Mouse (Mus musculus): Measurements from ENCODE around the gene Tmprss9. TPM values are rescaled to one million over a fixed set of nuclear protein-coding genes. Genes with fewer than 3 reads are reported as not detected.
A peak's percentile ranks its signal among the peaks of the same experiment; 100 is the strongest.

Gene Tmprss9
- total RNA-seq, 2 experiments from 2014 or later: 0.09 to 0.12 TPM

DNA sequence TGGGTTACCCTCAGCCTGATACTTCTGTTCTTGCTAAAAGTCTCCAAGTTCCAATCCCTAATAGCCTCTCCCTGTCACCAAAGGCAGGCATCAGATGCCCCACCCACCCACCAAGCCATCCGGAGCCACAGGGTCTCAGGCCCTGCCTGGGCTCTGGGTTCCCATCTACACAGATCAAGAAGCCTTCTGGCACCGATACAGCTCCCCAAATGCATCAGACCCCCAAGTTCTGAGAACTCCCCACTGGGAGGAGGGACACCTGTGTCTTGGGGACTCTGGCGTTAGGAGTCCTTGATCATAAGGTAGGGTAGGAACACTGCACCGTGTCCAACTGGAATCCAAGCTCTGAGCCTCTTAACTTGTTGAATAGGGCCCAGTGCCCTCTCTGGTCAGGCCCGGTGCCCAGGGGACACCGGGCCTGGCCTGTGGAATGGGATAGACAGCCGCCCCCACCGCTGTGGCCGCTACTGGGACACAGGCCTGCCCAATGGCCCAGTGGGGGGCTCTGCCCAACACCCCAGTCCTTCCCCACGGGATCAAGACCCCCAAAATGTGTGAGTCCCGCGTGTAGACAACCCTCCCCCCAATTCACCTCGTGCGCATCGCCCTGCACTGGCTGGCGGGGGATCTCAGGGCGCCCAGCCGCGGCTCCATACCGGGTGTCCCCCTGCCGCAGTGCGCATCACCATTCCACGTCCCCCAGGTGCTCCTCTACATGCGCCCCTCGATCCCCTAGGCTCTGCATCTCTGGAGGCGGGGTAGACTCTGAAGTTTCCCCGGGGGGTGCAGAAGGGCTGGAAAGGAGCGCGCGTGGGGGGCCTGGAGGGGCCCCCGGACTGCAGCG is 28.3 kb upstream of the Tmprss9 start:
- no peak for DNase-seq

DNA sequence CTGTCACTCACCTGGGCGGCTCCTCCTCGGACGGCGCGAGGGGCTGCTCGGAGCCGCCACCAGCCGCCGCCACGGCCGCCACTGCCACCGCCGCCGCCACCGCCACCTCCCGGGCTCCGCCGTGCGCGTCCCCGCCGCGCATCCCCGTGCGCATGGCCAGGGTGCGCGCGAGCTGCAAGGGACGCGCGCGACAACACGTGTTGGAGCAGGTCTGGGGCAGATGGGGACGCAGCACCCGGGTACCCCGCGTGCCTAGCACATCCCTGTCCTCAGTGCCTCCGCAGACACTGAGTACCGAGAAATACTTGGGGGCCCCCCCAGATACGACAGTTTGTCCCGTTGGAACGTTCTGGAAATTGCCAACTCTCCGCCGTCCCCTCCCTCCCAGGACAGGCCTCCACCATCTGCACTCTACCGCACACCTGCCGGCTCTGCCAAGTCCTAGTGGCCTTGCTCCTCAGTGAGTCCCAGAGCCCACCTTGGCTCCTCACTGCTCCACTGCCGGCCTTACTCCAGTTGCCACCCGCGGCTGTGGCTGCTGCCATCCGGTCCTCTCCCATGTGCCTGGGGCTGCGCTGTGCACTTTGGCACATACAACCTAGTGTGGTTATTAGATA is 27.6 kb upstream of the Tmprss9 start, which contains the start of gene Lingo3:
Lingo3 (minus strand) TSS at position 109 of the 617 bp plus-strand sequence.
- DNase-seq: peak; percentile 57

DNA sequence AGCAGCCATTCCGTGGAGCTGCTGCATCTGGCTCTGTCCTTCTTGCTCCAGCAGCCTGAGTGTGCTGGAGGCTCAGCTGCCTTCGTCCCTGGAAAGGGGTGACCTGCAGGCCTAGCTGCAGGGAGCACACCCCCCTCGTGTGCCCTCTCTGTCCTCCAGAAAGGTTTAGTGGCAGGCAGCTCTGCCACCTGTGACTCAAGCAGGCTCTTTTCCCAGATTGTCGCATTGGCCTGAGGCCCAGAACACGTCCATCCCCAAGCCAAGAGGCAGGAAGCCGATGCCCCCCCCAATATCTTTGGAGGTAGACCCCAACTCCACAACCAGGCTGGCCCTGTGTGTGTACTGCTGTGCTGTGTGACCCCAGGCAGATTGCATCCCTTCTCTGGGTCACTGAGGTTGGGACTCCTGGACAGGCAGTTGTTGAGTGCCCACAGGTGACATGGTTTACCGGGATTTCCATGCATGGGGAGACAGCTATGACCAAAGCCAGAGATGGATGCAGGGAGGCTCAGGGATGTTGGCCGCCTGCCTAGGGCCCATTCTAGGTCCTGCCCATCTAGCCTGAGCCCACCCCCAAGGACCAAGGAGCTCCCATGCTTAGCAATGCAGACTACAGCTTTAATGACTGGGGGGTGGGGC is 26.5 kb upstream of the Tmprss9 start:
- DNase-seq: no peak

DNA sequence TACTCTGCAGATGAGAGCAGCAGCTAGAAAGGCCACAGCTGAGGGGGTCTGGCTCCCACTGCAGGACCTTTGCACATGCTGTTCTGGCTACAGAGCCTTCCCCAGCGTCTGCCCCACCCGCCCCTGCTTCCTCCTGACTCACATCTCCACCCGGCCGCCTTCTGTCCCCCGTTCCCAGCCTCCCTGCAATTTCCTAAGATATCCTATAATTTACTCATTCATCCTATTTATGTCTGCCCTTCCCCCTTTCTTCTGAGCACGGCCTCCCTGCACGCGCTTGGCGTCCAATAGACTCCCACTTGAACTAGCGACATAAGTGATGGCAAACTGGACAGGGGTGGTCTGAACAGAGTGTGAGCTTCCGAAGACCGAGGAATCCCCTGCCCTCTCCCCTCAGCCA is 25.9 kb upstream of the Tmprss9 start:
- no peak for DNase-seq

DNA sequence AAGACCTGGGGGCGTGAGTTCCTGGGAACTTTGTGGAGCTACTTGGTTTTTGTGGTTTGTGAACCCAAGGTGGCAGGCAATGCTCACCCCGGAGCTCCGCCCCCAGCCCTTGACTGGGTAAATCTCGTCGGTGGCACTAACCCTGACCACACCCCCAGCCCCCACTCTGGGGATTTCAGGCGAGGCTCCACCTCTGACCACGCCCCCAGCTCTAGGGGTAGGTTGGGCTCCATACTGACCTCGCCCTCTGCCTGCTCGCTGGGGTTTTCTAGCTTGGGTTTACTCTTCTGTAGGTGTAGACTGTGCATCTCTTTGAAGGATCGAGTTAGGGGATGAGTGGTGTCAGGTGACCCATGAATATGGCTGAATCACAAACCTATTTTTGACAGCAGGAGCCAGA is 23.1 kb upstream of the Tmprss9 start:
- DNase-seq: peak; percentile 67

DNA sequence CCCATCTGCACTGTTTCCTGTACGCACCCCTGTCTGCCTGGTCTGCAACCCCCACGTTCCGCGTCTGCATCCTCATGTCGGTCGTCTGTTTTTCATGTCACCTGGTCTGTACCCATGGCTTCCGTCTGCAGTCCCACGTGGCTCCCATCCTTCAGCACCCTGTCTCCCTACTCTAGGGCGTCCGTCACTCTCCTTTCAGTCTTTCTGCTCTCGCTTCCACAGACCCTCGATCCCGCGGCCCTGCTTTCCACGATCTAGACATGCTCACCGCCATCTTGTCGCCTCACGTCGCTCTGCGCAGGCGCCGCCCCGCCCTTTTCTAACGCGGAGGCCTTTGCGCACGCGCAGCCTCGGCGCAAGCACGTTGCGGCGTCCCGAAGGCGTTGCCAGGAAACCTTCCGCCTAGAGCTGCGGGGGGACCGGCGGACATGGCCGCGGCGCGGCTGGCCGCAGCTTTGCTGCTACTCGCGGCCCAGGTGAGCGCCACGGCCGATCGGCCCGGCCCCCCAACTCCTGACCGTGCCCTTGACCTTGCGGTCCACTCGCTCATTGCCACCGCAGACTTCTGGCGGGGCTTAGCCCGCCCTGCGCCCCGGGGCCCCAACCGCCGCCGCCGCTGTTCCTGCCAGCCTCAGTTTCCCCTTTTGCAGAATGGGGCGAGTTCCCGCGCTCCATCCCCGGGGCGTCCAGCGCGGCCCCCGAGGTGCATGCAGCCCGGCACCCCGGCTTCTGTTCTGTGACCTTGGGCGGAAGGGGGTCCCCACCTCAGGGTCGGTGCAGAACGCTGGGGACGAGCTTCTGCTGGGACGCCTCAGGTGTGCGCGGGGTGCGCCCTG is 16.5 kb upstream of the Tmprss9 start, which contains the start of the genes Lsm7 and Sppl2b:
Lsm7 (minus strand) TSS at position 297 of the 836 bp plus-strand sequence.
Sppl2b (plus strand) TSS at position 363 of the 836 bp plus-strand sequence.
- peak; percentile 99 for DNase-seq

DNA sequence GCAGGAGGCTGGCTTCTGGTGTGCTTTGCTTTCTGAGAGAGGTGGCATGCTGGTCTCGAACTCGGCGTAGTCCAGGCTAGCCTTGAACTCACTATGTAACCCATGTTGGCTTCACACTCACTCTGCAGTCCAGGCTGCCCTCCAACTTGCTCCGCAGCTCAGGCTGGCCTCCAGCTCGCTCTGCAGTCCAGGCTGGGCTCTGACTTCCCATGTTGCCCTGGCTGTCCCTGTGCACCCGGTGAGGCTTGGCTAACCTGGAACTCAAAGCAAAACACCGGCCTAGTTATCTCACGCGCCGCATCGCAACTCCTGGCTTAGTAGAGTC is 15.9 kb upstream of the Tmprss9 start:
- no peak for DNase-seq

DNA sequence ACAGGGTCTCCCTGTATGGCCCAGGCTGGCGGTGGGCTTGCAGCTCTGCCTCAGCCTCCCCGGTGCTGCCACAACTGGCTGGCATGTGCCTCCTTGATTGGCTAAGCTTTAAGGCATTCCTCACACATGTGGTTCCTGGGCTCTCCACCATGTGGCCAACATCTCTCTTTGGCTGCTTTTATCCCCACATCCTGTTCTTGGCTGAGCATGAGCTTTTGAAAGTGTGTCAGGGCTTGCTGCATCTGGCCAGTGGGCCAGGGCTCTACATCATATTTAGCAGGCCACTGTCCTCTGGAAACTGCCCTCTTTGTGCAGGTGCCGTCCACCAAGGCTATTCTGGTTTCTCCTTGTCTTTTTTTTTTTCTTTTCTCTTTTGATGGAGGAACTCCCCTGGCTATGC is 15.4 kb upstream of the Tmprss9 start:
- DNase-seq: no peak

DNA sequence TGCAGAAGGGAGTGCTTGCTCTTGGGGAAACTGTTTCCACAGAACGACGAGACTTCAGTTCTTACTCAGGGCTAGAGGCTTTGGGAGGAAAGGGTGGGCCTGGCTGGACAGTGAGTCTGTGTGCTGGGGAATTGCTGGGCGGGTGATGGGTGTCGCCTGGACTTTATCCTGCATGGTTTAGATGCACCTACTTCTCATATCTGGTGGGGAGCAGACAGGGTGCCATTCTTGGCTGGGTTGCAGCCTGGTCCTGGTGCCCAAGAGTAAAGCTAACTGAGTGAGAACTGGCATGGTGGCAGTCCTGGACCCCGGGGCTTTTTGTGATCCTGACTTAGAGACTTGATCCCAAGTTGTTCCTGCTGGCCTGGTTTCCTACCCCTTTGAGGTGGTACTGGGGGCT is 14.7 kb upstream of the Tmprss9 start:
- no peak for DNase-seq

DNA sequence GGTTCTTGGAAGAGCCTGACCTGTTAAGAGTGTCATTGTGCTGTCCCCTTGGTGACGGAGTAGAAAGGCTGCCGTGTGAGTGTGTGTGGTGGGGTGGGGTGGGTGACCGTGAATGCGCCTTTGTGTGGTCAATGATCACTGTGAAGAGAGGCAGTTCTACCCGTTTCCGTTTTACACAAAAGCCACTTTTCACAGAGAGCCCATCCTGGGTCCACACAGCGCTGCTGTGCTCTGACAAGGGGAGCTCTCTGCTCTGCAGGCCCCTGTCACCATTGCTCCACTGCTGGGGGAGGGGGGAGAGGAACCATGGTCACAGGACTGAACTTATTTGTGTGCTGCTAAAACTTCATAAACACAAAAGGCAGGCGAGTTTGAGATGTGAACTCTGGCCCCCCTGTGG is 14.3 kb upstream of the Tmprss9 start:
- DNase-seq: no peak

DNA sequence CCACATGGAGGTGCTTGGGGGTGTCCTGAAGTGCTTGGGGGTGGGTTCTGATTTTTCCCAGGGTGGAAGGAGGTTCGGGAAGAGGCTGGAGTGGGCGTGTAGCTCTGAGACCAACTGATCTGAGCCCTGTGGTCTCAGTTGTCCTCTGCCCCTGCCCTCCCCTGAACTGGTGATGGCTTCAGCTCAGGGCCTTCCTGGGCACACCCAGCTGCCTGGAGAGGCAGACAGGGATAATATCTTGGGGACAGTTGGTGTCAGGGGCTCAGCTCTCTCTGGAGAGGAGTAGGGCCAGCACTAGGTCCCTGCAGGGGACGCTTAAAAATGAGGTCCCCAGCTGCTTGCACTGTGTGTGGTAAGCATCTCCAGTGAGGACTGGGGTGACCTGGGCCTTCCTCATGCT is 13.8 kb upstream of the Tmprss9 start:
- DNase-seq: no peak

DNA sequence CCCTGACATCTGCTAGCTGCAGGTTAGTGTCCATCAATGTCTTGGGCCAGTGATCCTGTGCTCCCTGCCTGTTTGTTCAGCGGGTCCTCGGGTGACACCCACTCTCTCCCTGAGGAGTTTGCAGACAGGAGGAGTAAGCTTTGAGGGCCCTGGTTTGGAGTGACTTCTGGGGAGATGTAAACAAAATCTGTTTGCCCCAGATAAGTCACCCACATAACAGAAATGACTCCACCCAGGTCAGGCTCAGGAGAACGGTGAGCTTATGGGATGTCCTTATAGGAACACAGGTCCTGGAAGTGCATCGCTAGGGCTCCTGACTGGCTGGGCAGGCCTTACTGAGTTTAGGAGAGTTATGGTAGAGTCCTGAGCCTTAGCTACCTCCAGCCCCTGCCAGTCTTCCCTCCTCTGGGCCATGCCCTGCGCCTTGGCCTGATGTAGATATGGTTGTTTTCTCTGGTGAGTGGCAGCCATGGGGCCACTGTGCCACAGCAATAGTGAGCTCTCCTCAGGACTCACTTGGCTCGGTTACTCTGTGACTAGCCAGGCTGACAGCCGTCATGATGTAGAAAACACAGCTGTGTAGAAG is 13.2 kb upstream of the Tmprss9 start:
- DNase-seq: no peak

DNA sequence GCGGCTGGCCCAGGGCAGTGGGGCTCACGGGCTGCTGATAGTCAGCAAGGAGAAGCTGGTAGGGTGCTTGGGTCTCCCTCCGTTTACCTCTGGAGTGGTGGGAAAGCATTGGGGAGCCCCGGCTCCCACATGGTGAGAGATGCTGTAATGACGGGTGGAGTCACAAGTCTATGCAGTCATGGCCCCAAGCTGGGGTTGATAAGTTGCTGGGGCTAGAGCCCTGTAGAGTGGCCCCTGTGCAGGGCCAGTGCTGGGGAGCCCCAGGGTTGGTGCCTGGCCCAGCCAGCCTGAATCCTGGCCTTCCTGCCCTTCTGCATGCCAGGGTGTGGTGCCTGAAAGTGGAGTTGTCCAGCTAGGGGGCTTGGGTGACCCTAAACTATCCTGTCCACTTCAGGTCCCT is 9.3 kb upstream of the Tmprss9 start:
- no peak for DNase-seq

DNA sequence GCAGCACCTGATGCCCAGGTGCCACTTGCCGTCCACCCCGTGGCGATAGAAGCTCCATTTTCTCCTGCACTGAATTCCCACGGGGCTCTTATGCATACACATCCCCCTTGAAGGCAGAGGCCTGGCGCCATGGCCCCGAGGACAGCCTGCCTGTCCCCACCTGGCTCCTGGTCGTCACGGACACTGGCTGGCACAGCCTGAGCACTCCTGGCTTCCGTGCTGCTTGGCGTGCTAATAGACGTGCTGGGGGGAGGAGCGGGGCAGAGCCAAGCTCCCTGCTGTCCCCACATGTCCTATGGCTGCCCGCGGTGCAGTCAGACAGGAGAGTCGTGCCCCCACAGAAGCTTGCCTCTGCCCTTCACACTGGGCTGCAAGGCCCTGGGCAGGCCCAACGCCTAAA is 7.2 kb upstream of the Tmprss9 start:
- no peak for DNase-seq

DNA sequence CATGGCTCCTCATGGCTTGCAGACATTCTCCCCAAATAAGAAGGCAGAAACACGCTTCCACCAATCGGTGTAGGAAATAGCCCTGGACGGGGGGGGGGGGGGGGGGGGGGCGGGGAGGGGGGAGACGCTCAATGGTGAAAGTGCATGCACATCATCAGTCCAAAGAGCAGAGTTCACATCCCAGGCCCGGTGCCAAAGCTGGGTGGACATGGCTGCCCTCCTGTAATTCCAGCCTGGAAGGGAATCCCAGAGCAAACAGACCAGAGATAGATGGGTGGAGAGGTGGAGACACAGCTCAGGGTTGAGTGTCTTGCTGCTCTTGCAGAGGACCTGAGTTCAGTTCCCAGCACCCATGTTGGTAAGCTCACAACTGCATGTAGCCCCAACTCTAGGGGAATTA is 655 bp upstream of the Tmprss9 start:
- DNase-seq: no peak

DNA sequence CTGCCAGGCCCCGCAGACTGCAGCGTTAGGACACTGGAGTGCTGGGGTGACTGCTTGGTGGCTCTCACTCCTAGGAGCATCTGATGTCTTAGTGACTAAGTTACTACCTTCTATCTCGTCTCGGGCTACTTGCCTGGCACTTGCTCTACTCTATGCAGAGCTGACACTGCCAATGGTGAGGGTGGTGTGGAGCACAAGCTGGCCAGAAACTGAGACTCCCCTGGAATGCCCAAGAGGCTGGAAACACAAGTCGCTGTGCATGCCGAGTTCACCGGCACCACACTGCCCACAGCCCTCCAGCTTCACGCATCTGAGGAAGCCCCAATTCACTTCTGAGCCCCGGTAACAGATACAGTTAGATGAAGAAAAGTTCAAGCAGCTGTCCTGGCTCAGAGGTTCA is 2.4 kb downstream of the Tmprss9 start:
- no peak for DNase-seq

DNA sequence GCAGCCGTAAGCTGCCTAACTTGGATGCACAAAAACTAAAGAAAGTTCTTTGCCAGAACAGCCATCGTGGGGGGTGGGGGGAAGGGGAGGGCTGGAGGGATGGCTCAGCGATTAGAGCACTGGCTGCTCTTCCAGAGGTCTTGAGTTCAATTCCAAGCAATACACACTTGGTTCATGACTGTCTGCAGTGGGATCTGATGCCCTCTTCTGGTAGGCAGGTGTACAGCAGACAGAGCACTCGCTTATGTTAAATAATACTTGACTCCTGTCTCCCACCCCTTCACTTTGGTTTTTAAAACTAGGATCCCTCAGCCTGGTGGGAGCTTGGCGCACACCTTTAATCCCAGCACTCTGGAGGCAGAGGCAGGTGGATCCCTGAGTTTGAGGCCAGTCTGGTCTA is 4.4 kb downstream of the Tmprss9 start:
- DNase-seq: peak; percentile 71

DNA sequence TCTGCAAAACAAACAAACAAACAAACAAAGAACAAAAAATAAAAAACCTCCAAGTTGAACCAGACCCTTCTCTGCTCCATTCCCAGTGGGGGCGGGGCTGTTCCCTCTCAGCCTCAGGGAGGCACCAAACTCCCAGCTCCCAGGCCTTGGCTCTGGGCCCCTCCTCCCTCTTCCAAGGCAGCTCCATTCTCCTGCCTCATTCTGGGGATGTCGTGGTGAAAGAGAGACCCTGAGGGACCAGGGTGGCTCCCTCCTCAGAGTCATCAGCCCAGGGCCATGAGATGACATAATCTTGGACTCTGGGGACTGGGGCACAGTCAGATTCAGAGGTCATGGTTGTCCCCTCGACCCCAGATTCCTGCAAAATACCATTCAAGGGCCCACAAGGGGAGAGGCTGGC is 4.9 kb downstream of the Tmprss9 start:
- peak; percentile 45 for DNase-seq

DNA sequence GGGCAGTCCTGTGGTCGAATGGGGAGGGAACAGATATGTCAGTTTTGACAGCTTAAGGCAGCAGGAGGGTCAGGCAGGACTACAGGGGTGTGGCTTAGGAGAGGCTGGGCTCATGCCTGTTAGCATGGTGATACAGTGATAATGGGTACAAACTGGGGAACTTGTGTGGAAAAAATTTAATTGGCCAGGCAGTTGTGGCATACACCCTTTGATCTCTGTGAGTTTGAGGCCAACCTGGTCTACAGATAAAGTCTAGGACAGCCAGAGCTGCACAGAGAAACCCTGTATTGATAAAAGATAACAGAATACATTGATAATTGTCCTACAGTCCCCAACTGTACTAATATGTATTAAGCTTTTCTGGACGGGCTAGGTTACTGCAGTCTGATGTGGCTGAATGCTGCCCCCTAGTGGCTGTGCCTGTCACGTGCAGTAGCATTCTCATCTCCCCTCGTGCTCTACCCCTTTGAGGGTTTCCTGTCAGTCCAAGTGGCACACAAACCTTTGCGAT is 8.5 kb downstream of the Tmprss9 start:
- peak; percentile 86 for DNase-seq

DNA sequence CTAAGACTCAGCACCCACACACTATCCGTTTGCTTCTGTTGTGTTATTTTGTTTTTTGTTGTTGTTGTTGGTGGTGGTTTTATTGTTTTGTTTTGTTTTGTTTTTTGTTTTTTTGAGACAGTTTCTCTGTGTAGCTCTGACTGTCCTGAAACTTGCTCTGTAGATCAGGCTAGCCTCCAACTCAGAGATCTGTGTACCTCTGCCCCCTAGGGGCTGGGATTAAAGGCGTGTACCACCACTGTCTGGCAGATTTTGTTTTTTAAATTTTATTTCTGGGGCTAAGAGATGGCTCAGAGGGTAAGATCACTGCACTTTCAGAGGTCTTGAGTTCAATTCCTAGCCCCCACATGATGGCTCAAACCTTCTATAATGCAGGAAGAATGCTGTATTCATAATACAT is 9.3 kb downstream of the Tmprss9 start:
- no peak for DNase-seq

DNA sequence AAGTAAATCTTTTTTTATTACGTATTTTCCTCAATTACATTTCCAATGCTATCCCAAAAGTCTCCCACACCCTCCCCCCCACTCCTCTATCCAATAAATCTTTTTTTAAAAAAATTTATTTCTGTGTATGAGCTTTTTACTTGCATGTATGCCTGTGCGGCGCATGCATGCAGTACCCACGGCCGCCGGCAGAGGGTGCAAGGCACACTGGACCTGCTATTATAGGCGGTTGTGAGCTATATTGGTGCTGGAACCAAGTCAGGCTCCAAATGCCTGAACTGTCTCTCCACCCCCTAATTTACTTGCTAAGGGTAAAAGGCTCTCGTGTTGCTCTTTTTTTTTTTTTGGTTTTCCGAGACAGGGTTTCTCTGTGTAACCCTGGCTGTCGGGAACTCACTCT is 9.7 kb downstream of the Tmprss9 start:
- DNase-seq: peak; percentile 87

DNA sequence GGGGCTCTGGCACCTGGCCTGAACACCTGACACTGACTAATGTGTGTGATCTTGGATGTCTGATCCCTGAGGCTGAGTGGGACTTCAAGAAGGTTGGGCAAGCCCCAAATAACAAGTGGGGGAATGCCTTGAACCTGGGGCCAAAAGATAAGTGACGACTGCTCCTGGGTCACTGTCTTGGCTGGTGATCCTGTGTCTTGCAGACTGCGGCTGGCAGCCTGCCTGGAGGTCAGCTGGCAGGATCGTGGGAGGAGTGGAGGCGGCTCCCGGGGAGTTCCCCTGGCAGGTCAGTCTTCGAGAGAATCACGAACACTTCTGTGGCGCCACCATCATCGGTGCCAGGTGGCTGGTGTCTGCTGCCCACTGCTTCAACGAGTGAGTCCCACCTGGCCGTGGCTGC is 15.5 kb downstream of the Tmprss9 start:
- DNase-seq: peak; percentile 90

Measured in adrenal gland, postnatal 10 days (tissue).